Mouse (Mus musculus): ENCODE results near the gene Tec. TPM values are rescaled to one million over a fixed set of nuclear protein-coding genes. Genes with fewer than 3 reads are reported as not detected.

The Tec gene
- polyA plus RNA-seq, 1 experiment, result 12.2 TPM

GRCm38 (mm10) chr5:72736437-72736836 is 131.8 kb downstream of the Tec start:
- no peaks in the 10 kb centered on the region for H3K36me3 ChIP-seq (ENCODE audit: control insufficient read depth, insufficient read depth, low read length)
- DNase-seq (ENCODE audit: low read depth in 1 of 2, low spot score in 2 of 2), result no peak
- no peaks in the 10 kb centered on the region for H3K27me3 ChIP-seq (ENCODE audit: control insufficient read depth, insufficient read depth, low read length)
- no peak for TF ChIP-seq CTCF (IDR thresholded peaks at IDR 0.05; ENCODE audit: extremely low read depth, insufficient read depth, insufficient read length, insufficient replicate concordance)
- no peak for TF ChIP-seq POLR2A (IDR thresholded peaks at IDR 0.05; ENCODE audit: low read depth, low read length)
- H3K4me1 ChIP-seq (ENCODE audit: control insufficient read depth, insufficient read depth, insufficient read length), result peaks cover 2% of the 10 kb centered on the region; the same call in 1 of the 2 replicates
- no peak overlapping the region for H3K4me3 ChIP-seq (ENCODE audit: extremely low read depth, insufficient read depth, insufficient read length)
- no peak overlapping the region for H3K27ac ChIP-seq (ENCODE audit: insufficient read depth, low read length)
- 59% methylated on average over 8 of the region's 8 CpGs for WGBS

- WGBS, result 82% methylated on average over 7 of the region's 7 CpGs
- H3K4me1 ChIP-seq (ENCODE audit: control insufficient read depth, insufficient read depth, insufficient read length), result peaks cover 2% of the 10 kb centered on the region; the same call in 1 of the 2 replicates
- H3K36me3 ChIP-seq (ENCODE audit: control insufficient read depth, insufficient read depth, low read length), result no peaks in the 10 kb centered on the region
- no peaks in the 10 kb centered on the region for H3K27me3 ChIP-seq (ENCODE audit: control insufficient read depth, insufficient read depth, low read length)
- TF ChIP-seq POLR2A (IDR thresholded peaks at IDR 0.05; ENCODE audit: low read depth, low read length), result no peak
- TF ChIP-seq CTCF (IDR thresholded peaks at IDR 0.05; ENCODE audit: extremely low read depth, insufficient read depth, insufficient read length, insufficient replicate concordance), result no peak
- H3K27ac ChIP-seq (ENCODE audit: insufficient read depth, low read length), result no peak overlapping the region
- no peak overlapping the region for H3K4me3 ChIP-seq (ENCODE audit: extremely low read depth, insufficient read depth, insufficient read length)
- no peak for DNase-seq (ENCODE audit: low read depth in 1 of 2, low spot score in 2 of 2)
Observed at GRCm38 (mm10) chr5:72735763-72736162, 132.5 kb downstream of the Tec start.

- 86% methylated on average over 1 of the region's 1 CpGs for WGBS
- H3K27me3 ChIP-seq (ENCODE audit: control insufficient read depth, insufficient read depth, low read length), result no peaks in the 10 kb centered on the region
- no peak overlapping the region for H3K27ac ChIP-seq (ENCODE audit: insufficient read depth, low read length)
- TF ChIP-seq POLR2A (IDR thresholded peaks at IDR 0.05; ENCODE audit: low read depth, low read length), result no peak
- TF ChIP-seq CTCF (IDR thresholded peaks at IDR 0.05; ENCODE audit: extremely low read depth, insufficient read depth, insufficient read length, insufficient replicate concordance), result no peak
- H3K4me3 ChIP-seq (ENCODE audit: extremely low read depth, insufficient read depth, insufficient read length), result no peak overlapping the region
- H3K36me3 ChIP-seq (ENCODE audit: control insufficient read depth, insufficient read depth, low read length), result no peaks in the 10 kb centered on the region
- H3K4me1 ChIP-seq (ENCODE audit: control insufficient read depth, insufficient read depth, insufficient read length), result no peaks in the 10 kb centered on the region
- no peak for DNase-seq (ENCODE audit: low read depth in 1 of 2, low spot score in 2 of 2)
Observed at GRCm38 (mm10) chr5:72732885-72733284, 135.4 kb downstream of the Tec start.

GRCm38 (mm10) chr5:72725404-72725803 is 142.9 kb downstream of the Tec start:
- Histone ChIP-seq H3K4me1 (ENCODE audit: control insufficient read depth, insufficient read depth, insufficient read length) (no peaks in the 10 kb centered on the region), H3K36me3 (ENCODE audit: control insufficient read depth, insufficient read depth, low read length) (no peaks in the 10 kb centered on the region), H3K4me3 (ENCODE audit: extremely low read depth, insufficient read depth, insufficient read length) (no peak overlapping the region), H3K27me3 (ENCODE audit: control insufficient read depth, insufficient read depth, low read length) (no peaks in the 10 kb centered on the region), H3K27ac (ENCODE audit: insufficient read depth, low read length) (no peak overlapping the region)
- 59% methylated on average over 3 of the region's 3 CpGs for WGBS
- TF ChIP-seq CTCF (IDR thresholded peaks at IDR 0.05; ENCODE audit: extremely low read depth, insufficient read depth, insufficient read length, insufficient replicate concordance) (no peak), POLR2A (IDR thresholded peaks at IDR 0.05; ENCODE audit: low read depth, low read length) (no peak)
- DNase-seq (ENCODE audit: low read depth in 1 of 2, low spot score in 2 of 2), result no peak

GRCm38 (mm10) chr5:72723429-72723828 is 144.9 kb downstream of the Tec start:
- Histone ChIP-seq H3K27me3 (ENCODE audit: control insufficient read depth, insufficient read depth, low read length) (no peaks in the 10 kb centered on the region), H3K36me3 (ENCODE audit: control insufficient read depth, insufficient read depth, low read length) (no peaks in the 10 kb centered on the region), H3K4me1 (ENCODE audit: control insufficient read depth, insufficient read depth, insufficient read length) (no peaks in the 10 kb centered on the region), H3K27ac (ENCODE audit: insufficient read depth, low read length) (no peak overlapping the region), H3K4me3 (ENCODE audit: extremely low read depth, insufficient read depth, insufficient read length) (no peak overlapping the region)
- TF ChIP-seq CTCF (IDR thresholded peaks at IDR 0.05; ENCODE audit: extremely low read depth, insufficient read depth, insufficient read length, insufficient replicate concordance) (no peak), POLR2A (IDR thresholded peaks at IDR 0.05; ENCODE audit: low read depth, low read length) (no peak)
- DNase-seq (ENCODE audit: low read depth in 1 of 2, low spot score in 2 of 2), result no peak
- 17% methylated on average over 2 of the region's 2 CpGs for WGBS

- TF ChIP-seq POLR2A (IDR thresholded peaks at IDR 0.05; ENCODE audit: low read depth, low read length), result no peak
- TF ChIP-seq CTCF (IDR thresholded peaks at IDR 0.05; ENCODE audit: extremely low read depth, insufficient read depth, insufficient read length, insufficient replicate concordance), result peak; percentile 41; the same call in 1 of the 2 replicates
- Histone ChIP-seq H3K36me3 (ENCODE audit: control insufficient read depth, insufficient read depth, low read length) (no peaks in the 10 kb centered on the region), H3K27ac (ENCODE audit: insufficient read depth, low read length) (no peak overlapping the region), H3K27me3 (ENCODE audit: control insufficient read depth, insufficient read depth, low read length) (no peaks in the 10 kb centered on the region), H3K4me1 (ENCODE audit: control insufficient read depth, insufficient read depth, insufficient read length) (no peaks in the 10 kb centered on the region), H3K4me3 (ENCODE audit: extremely low read depth, insufficient read depth, insufficient read length) (no peak overlapping the region)
- WGBS, result 59% methylated on average over 7 of the region's 7 CpGs
- DNase-seq (ENCODE audit: low read depth in 1 of 2, low spot score in 2 of 2), result no peak
Observed at GRCm38 (mm10) chr5:72720587-72720986, 147.7 kb downstream of the Tec start.

- no peaks in the 10 kb centered on the region for H3K36me3 ChIP-seq (ENCODE audit: control insufficient read depth, insufficient read depth, low read length)
- 23% methylated on average over 4 of the region's 4 CpGs for WGBS
- TF ChIP-seq CTCF (IDR thresholded peaks at IDR 0.05; ENCODE audit: extremely low read depth, insufficient read depth, insufficient read length, insufficient replicate concordance) (peak; percentile 11; the same call in 1 of the 2 replicates), POLR2A (IDR thresholded peaks at IDR 0.05; ENCODE audit: low read depth, low read length) (no peak)
- no peaks in the 10 kb centered on the region for H3K4me1 ChIP-seq (ENCODE audit: control insufficient read depth, insufficient read depth, insufficient read length)
- no peak overlapping the region for H3K27ac ChIP-seq (ENCODE audit: insufficient read depth, low read length)
- DNase-seq (ENCODE audit: low read depth in 1 of 2, low spot score in 2 of 2), result peak; percentile 33 to 52
- no peak overlapping the region for H3K4me3 ChIP-seq (ENCODE audit: extremely low read depth, insufficient read depth, insufficient read length)
- H3K27me3 ChIP-seq (ENCODE audit: control insufficient read depth, insufficient read depth, low read length), result no peaks in the 10 kb centered on the region
Observed at GRCm38 (mm10) chr5:72710572-72711278, 157.6 kb downstream of the Tec start.
